Mouse (Mus musculus): ENCODE measurements around the gene Adssl1. TPM values are rescaled to one million over a fixed set of nuclear protein-coding genes. Genes with fewer than 3 reads are reported as not detected.

Adssl1 gene
- polyA plus RNA-seq, 1 experiment from 2014 or later = 4.7 TPM

DNA sequence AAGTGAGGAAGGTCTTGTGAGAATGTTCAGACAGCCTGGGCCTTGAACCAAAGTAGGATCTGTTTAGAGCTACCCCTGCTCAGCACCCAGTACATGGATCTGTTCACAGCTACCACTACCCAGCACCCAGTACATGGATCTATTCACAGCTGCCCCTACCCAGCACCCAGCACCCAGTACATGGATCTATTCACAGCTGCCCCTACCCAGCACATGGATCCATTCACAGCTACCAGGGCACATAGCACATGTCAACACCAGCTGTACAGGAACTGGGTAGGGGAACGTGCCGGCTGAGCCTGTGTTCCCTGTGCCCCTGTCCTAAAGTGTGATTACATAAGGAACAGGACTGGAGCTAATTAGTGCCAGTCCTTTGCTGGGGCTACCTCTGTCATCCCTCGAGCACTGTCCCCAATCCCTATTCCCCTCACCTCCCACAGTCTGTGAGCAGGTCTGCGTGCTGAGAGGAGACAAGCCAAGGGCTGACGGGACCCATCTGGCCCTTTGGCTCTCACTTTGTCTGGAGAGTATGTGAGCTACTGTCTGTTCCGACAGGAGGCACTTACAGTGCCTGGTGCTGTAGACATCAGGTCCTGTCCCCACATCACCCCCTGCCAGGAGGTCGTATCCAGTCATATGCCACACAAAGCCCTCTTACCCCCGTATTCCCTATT, 29.1 kb upstream of the Adssl1 start:
- WGBS = 80% methylated on average over 8 of the region's 8 CpGs
- TF ChIP-seq CTCF (IDR thresholded peaks at IDR 0.05; ENCODE audit: low read depth) (no peak), EP300 (optimal IDR thresholded peaks at IDR 0.05) (no peak)
- DNase-seq (ENCODE audit: low spot score) = no peak
- Histone ChIP-seq H3K27ac (replicated peaks) (no peak overlapping the region), H3K36me3 (ENCODE audit: control insufficient read depth, insufficient read depth, low read length) (no peaks in the 10 kb centered on the region), H3K4me2 (replicated peaks; ENCODE audit: low read depth) (no peak overlapping the region), H3K27me3 (ENCODE audit: control insufficient read depth, insufficient read depth, low read length) (no peaks in the 10 kb centered on the region), H3K4me3 (ENCODE audit: low read depth, low read length) (no peak overlapping the region), H3K9me3 (ENCODE audit: control insufficient read depth, low read length) (no peaks in the 10 kb centered on the region), H3K9ac (ENCODE audit: low read length) (no peak overlapping the region), H3K4me1 (replicated peaks; ENCODE audit: control insufficient read depth, insufficient read depth) (peaks cover 8% of the 10 kb centered on the region)
- ATAC-seq (ENCODE audit: low FRiP score, low TSS enrichment) = no peak

DNA sequence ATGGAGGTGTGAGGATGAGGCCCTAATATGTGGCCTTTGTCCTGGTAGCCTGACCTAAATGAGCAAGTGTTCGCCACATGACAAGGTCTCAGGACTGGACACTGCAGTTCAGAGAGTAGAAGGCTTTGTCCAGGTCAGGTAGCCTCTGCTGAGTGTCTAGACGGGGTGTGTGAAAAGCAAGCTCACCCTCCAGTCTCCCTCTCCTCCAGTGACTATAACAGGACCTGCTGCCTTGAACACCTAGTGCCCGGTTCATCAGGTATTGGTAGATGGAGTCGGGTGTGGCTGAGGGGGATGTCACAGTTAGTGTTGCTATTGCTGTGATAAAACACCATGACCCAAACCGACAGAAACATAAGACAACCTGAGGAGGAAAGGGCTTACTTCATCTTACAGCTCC, 28.6 kb upstream of the Adssl1 start:
- no peak overlapping the region for H3K4me2 ChIP-seq (replicated peaks; ENCODE audit: low read depth)
- ATAC-seq (ENCODE audit: low FRiP score, low TSS enrichment) = no peak
- no peaks in the 10 kb centered on the region for H3K27me3 ChIP-seq (ENCODE audit: control insufficient read depth, insufficient read depth, low read length)
- H3K9me3 ChIP-seq (ENCODE audit: control insufficient read depth, low read length) = no peaks in the 10 kb centered on the region
- H3K9ac ChIP-seq (ENCODE audit: low read length) = no peak overlapping the region
- DNase-seq (ENCODE audit: low spot score) = no peak
- no peaks in the 10 kb centered on the region for H3K36me3 ChIP-seq (ENCODE audit: control insufficient read depth, insufficient read depth, low read length)
- no peak overlapping the region for H3K27ac ChIP-seq (replicated peaks)
- WGBS = 83% methylated on average over 5 of the region's 5 CpGs
- peaks cover 8% of the 10 kb centered on the region for H3K4me1 ChIP-seq (replicated peaks; ENCODE audit: control insufficient read depth, insufficient read depth)
- no peak for TF ChIP-seq EP300 (optimal IDR thresholded peaks at IDR 0.05)
- H3K4me3 ChIP-seq (ENCODE audit: low read depth, low read length) = no peak overlapping the region

DNA sequence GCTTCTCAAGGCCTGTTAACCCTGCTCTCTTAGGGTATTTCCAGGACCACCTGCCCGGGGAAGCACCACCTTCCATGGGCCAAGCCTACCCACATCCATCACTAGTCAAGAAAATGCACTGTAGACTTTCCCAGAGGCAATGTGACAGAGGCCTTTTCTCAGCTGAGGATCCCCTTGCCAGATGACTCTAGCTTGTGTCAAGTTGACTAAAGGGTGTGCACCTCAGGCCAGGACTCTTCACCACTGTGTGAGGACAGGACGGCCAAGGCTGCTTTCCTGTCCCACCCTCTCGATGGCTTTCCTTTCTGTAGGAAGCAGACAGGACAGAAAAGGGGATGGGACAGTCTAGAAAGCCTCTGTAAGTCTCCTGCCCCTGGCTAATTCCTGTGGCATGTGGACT, 28.1 kb upstream of the Adssl1 start:
- H3K4me3 ChIP-seq (ENCODE audit: low read depth, low read length) = no peak overlapping the region
- H3K27me3 ChIP-seq (ENCODE audit: control insufficient read depth, insufficient read depth, low read length) = no peaks in the 10 kb centered on the region
- TF ChIP-seq EP300 (optimal IDR thresholded peaks at IDR 0.05) (no peak), CTCF (IDR thresholded peaks at IDR 0.05; ENCODE audit: low read depth) (no peak)
- no peak for DNase-seq (ENCODE audit: low spot score)
- 87% methylated on average over 3 of the region's 3 CpGs for WGBS
- no peaks in the 10 kb centered on the region for H3K36me3 ChIP-seq (ENCODE audit: control insufficient read depth, insufficient read depth, low read length)
- no peak overlapping the region for H3K4me2 ChIP-seq (replicated peaks; ENCODE audit: low read depth)
- no peak for ATAC-seq (ENCODE audit: low FRiP score, low TSS enrichment)
- no peaks in the 10 kb centered on the region for H3K9me3 ChIP-seq (ENCODE audit: control insufficient read depth, low read length)
- no peak overlapping the region for H3K27ac ChIP-seq (replicated peaks)
- H3K9ac ChIP-seq (ENCODE audit: low read length) = no peak overlapping the region
- peaks cover 8% of the 10 kb centered on the region for H3K4me1 ChIP-seq (replicated peaks; ENCODE audit: control insufficient read depth, insufficient read depth)

DNA sequence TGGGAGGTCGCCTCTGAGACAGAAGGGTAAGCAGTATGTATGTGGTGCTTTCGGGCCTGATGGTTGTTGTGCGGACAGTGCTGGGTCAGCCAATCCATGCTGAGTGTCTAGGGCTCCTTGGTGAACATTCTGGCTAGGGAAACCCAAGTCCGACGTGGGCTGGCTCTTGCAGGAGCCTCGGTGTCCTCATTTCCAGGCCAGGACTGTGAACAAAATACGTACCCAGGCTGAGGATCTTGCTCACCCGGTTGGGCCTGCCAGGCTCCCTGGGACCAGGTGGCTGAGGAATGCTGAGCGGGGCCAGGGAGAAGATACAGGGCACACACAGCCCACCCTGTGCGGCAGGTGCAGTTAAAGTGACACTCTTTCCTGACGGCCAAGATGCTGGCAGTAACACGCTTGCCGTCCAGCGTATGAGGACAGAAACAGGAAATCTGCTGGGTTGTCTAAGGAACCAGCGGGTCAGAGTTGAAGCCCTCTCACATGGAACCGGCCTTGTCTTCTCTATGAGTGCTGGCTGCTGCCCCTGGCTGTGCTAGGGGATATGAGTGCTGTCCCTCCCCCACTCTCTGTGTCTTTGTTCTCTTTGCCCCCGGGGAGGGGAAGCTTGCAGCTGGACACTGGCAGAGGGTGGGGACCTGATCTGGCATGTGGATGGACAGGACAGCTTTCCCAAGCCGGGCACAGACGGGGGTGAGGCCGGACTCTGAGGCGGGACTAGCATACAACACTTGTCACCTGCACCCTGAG, 26.7 kb upstream of the Adssl1 start:
- Histone ChIP-seq H3K9ac (ENCODE audit: low read length) (no peak overlapping the region), H3K36me3 (ENCODE audit: control insufficient read depth, insufficient read depth, low read length) (no peaks in the 10 kb centered on the region), H3K4me3 (ENCODE audit: low read depth, low read length) (no peak overlapping the region), H3K27ac (replicated peaks) (no peak overlapping the region), H3K4me1 (replicated peaks; ENCODE audit: control insufficient read depth, insufficient read depth) (peaks cover 5% of the 10 kb centered on the region; the same call in 1 of the 2 replicates), H3K4me2 (replicated peaks; ENCODE audit: low read depth) (no peak overlapping the region), H3K27me3 (ENCODE audit: control insufficient read depth, insufficient read depth, low read length) (no peaks in the 10 kb centered on the region), H3K9me3 (ENCODE audit: control insufficient read depth, low read length) (no peaks in the 10 kb centered on the region)
- DNase-seq (ENCODE audit: low spot score) = no peak
- 62% methylated on average over 21 of the region's 21 CpGs for WGBS
- no peak for ATAC-seq (ENCODE audit: low FRiP score, low TSS enrichment)
- TF ChIP-seq CTCF (IDR thresholded peaks at IDR 0.05; ENCODE audit: low read depth) (no peak), EP300 (optimal IDR thresholded peaks at IDR 0.05) (no peak)

DNA sequence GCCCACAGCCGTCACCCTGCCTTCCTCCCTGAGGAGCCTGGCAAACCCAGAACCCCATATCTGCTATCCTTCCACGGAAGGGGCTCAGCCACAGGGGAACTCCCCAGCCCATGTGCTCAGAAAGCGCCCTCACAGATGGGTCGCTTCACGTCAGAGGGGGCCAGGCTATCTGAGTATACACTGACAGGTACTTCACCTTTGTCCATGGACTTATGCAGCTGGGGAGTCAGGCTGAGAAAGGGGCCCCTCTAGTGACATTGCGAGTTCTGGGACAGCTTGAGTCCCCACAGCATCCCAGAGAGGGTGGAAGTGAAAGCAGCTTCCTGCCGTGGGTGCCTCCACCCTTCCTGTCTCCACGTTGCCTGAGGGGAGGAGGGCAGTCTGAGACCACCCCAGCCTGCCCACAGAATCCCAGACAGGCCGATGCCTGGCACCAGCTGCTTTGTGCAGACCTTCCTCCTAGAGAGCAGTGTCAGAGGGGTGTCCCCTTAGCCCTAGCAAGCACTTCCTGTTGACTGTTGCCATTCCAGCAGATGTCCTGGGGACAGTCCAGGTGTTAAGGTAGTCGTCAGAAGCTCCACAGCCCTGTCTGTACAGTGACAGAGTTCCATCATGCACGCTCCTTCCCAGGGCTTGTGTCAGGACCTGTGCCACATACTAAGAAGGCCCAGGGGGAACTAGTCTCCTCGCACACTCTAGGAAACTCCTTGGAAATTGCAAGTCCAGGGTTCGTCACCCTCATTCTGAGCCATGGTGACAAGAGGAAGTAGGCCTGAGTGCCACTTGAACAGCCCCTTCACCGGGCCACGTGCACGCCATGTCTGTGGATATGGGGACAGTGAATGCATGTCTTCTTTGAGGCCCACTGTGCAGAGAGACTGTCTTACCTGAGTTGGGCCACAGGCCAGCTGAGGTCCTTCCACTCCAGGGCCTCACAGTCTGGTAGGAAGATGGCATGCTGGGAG, 25.6 kb upstream of the Adssl1 start:
- Histone ChIP-seq H3K9ac (ENCODE audit: low read length) (0 out of 2 replicates have a peak overlapping the region, but pooled peaks have one; percentile 4), H3K27ac (replicated peaks) (no peak overlapping the region; the same call in 1 of the 2 replicates), H3K36me3 (ENCODE audit: control insufficient read depth, insufficient read depth, low read length) (no peaks in the 10 kb centered on the region), H3K4me2 (replicated peaks; ENCODE audit: low read depth) (no peak overlapping the region), H3K4me3 (ENCODE audit: low read depth, low read length) (no peak overlapping the region), H3K4me1 (replicated peaks; ENCODE audit: control insufficient read depth, insufficient read depth) (peaks cover 5% of the 10 kb centered on the region; the same call in 1 of the 2 replicates), H3K9me3 (ENCODE audit: control insufficient read depth, low read length) (no peaks in the 10 kb centered on the region), H3K27me3 (ENCODE audit: control insufficient read depth, insufficient read depth, low read length) (no peaks in the 10 kb centered on the region)
- DNase-seq (ENCODE audit: low spot score) = no peak
- TF ChIP-seq CTCF (IDR thresholded peaks at IDR 0.05; ENCODE audit: low read depth) (no peak), EP300 (optimal IDR thresholded peaks at IDR 0.05) (no peak)
- no peak for ATAC-seq (ENCODE audit: low FRiP score, low TSS enrichment)
- 71% methylated on average over 16 of the region's 16 CpGs for WGBS
